Mouse (Mus musculus) heart, postnatal 0 days (tissue): Measurements from ENCODE around the gene Rpp25l.

Source experiments
- CTCF ChIP-seq: IDR thresholded peaks from 2 replicates; pipeline ENCODE4 v1.5.1; 2016; ENCODE audit warnings: antibody characterized with exemption, control low read depth, low read depth
- EP300 ChIP-seq: IDR thresholded peaks from 2 replicates; pipeline ENCODE4 v1.6.1; 2016; ENCODE audit warnings: antibody characterized with exemption, low read depth

DNA sequence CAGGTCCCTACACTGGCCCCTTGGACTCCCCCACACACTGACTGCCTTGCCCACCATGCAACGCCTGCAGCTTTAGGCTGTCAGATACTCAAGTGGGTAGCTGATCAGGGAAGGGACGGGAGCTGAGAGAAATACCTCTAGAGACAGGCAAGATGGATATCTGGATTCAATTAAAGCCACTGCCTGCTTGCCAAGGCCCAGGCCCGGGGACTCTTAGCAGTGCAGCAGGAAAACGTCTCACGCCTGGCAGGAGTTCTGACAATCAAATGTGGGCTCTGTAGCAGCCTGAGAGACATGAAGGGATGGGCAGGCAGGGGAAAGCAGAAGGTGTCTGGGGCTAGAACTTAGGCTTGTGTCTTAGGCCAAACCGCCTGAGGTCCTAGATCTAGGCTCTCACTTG, 3.5 kb upstream of the Rpp25l start:
- TF ChIP-seq CTCF: no peak
- no peak for TF ChIP-seq EP300
